Mouse (Mus musculus): ENCODE data around the gene Ropn1l. TPM values are rescaled to one million over a fixed set of nuclear protein-coding genes. Genes with fewer than 3 reads are reported as not detected.

Gene Ropn1l
- total RNA-seq, 2 experiments from 2014 or later = 0.88 to 1.2 TPM

GRCm38 (mm10) chr15:31433768-31434167 lies 19.8 kb downstream of the Ropn1l start:
- Histone ChIP-seq H3K27ac (no peak overlapping the region), H3K4me3 (no peak overlapping the region)
- DNase-seq (ENCODE audit: low spot score in 2 of 2) = no peak
- TF ChIP-seq CTCF (conservative IDR thresholded peaks at IDR 0.05) = no peak

- no peak for TF ChIP-seq CTCF (conservative IDR thresholded peaks at IDR 0.05)
- Histone ChIP-seq H3K27ac (no peak overlapping the region), H3K4me3 (no peak overlapping the region)
- DNase-seq (ENCODE audit: low spot score in 2 of 2) = no peak
These were observed 21.7 kb downstream of the Ropn1l start for GRCm38 (mm10) chr15:31431847-31432246.

- DNase-seq (ENCODE audit: low spot score in 2 of 2) = no peak
- no peak for TF ChIP-seq CTCF (conservative IDR thresholded peaks at IDR 0.05)
- Histone ChIP-seq H3K27ac (peak overlapping the region; percentile 79; the same call in 1 of the 2 replicates), H3K4me3 (no peak overlapping the region)
These were observed 23.5 kb downstream of the Ropn1l start for GRCm38 (mm10) chr15:31430014-31430413.

GRCm38 (mm10) chr15:31429429-31429828 lies 24.1 kb downstream of the Ropn1l start:
- Histone ChIP-seq H3K4me3 (no peak overlapping the region), H3K27ac (peak overlapping the region; percentile 79)
- TF ChIP-seq CTCF (conservative IDR thresholded peaks at IDR 0.05) = no peak
- DNase-seq (ENCODE audit: low spot score in 2 of 2) = no peak

GRCm38 (mm10) chr15:31428571-31428970 lies 25.0 kb downstream of the Ropn1l start:
- peak; percentile 58 to 77 for DNase-seq (ENCODE audit: low spot score in 2 of 2)
- H3K4me3 ChIP-seq = no peak overlapping the region
- H3K27ac ChIP-seq = peak overlapping the region; percentile 79
- no peak for TF ChIP-seq CTCF (conservative IDR thresholded peaks at IDR 0.05)

- H3K27ac ChIP-seq = no peak overlapping the region; the same call in 1 of the 2 replicates
- H3K4me3 ChIP-seq = no peak overlapping the region
- DNase-seq (ENCODE audit: low spot score in 2 of 2) = no peak
- no peak for TF ChIP-seq CTCF (conservative IDR thresholded peaks at IDR 0.05)
These were observed 26.1 kb downstream of the Ropn1l start for GRCm38 (mm10) chr15:31427390-31427789.

GRCm38 (mm10) chr15:31426066-31426706 lies 27.4 kb downstream of the Ropn1l start:
- TF ChIP-seq CTCF (conservative IDR thresholded peaks at IDR 0.05) = no peak

GRCm38 (mm10) chr15:31422649-31423369 lies 30.7 kb downstream of the Ropn1l start:
- peak in 1 of 2 experiments; percentile 31 for DNase-seq (ENCODE audit: low spot score in 2 of 2)
- Histone ChIP-seq H3K27ac (peak overlapping the region; percentile 69), H3K4me3 (no peak overlapping the region; the same call in 1 of the 2 replicates)
- TF ChIP-seq CTCF (conservative IDR thresholded peaks at IDR 0.05) = no peak

More at GRCm38 (mm10) chr15:31426066-31426706, 27.4 kb downstream of the Ropn1l start:
- Histone ChIP-seq H3K4me3 (no peak overlapping the region), H3K27ac (peak overlapping the region; percentile 53; the same call in 1 of the 2 replicates)
- DNase-seq (ENCODE audit: low spot score in 2 of 2) = peak in 1 of 2 experiments; percentile 18

GRCm38 (mm10) chr15:31419037-31419436 lies 34.5 kb downstream of the Ropn1l start:
- peak; percentile 77 for TF ChIP-seq CTCF (conservative IDR thresholded peaks at IDR 0.05)

GRCm38 (mm10) chr15:31418686-31419024 lies 34.9 kb downstream of the Ropn1l start:
- no peak for TF ChIP-seq CTCF (conservative IDR thresholded peaks at IDR 0.05)
- DNase-seq (ENCODE audit: low spot score in 2 of 2) = no peak
- Histone ChIP-seq H3K4me3 (no peak overlapping the region), H3K27ac (peak overlapping the region; percentile 81)

More at GRCm38 (mm10) chr15:31419037-31419436, 34.5 kb downstream of the Ropn1l start:
- Histone ChIP-seq H3K4me3 (no peak overlapping the region), H3K27ac (no peak overlapping the region; the same call in 1 of the 2 replicates)
- no peak for DNase-seq (ENCODE audit: low spot score in 2 of 2)

- DNase-seq (ENCODE audit: low spot score in 2 of 2) = peak; percentile 34 to 45
- Histone ChIP-seq H3K27ac (peak overlapping the region; percentile 81), H3K4me3 (peak overlapping the region; percentile 22; the same call in 1 of the 2 replicates)
- TF ChIP-seq CTCF (conservative IDR thresholded peaks at IDR 0.05) = no peak
These were observed 35.5 kb downstream of the Ropn1l start for GRCm38 (mm10) chr15:31417796-31418685.

GRCm38 (mm10) chr15:31417409-31417795 lies 36.1 kb downstream of the Ropn1l start:
- TF ChIP-seq CTCF (conservative IDR thresholded peaks at IDR 0.05) = no peak
- DNase-seq (ENCODE audit: low spot score in 2 of 2) = no peak
- peak overlapping the region; percentile 22; the same call in 1 of the 2 replicates for H3K4me3 ChIP-seq
- H3K27ac ChIP-seq = peak overlapping the region; percentile 81; the same call in 1 of the 2 replicates

Data from layer of hippocampus, adult 2 months (tissue).